Mouse (Mus musculus) retina, adult 2 months (tissue): ENCODE results near the gene Olfr810.

Source experiments
- DNase-seq: peaks from one replicate; pipeline ENCODE4 v3.0.0-alpha.2; 2012; ENCODE audit warnings: low read depth, low spot score

Gene Olfr810

GRCm38 (mm10) chr10:129794817-129795216 lies at the start of gene Olfr810:
Olfr810 (minus strand) TSS chr10:129794917.
- DNase-seq, result no peak

- no peak for DNase-seq
Observed at GRCm38 (mm10) chr10:129804296-129804695, 9.6 kb upstream of the Olfr810 start, which contains the start of gene Olfr811. Olfr811 (minus strand) TSS chr10:129804396.

GRCm38 (mm10) chr10:129778123-129778522 lies 16.6 kb downstream of the Olfr810 start:
- no peak for DNase-seq

GRCm38 (mm10) chr10:129774338-129774737 lies 20.4 kb downstream of the Olfr810 start, which contains the start of gene Olfr809:
Olfr809 (plus strand) TSS chr10:129774638.
- no peak for DNase-seq

- no peak for DNase-seq
Observed at GRCm38 (mm10) chr10:129765182-129765581, 29.5 kb downstream of the Olfr810 start, which contains the start of gene Olfr808. Olfr808 (plus strand) TSS chr10:129765482.

GRCm38 (mm10) chr10:129757693-129758092 lies 37.0 kb downstream of the Olfr810 start, which contains the start of gene Olfr807:
Olfr807 (minus strand) TSS chr10:129757793.
- no peak for DNase-seq

GRCm38 (mm10) chr10:129741821-129742220 lies 52.9 kb downstream of the Olfr810 start, which contains the start of gene Olfr806:
Olfr806 (minus strand) TSS chr10:129741921.
- DNase-seq, result no peak
